Mouse (Mus musculus) C2C12 (cell line): ENCODE data around the gene Tpk1.

ENCODE experiments used
- CTCF ChIP-seq: IDR thresholded peaks from one replicate; pipeline ENCODE4 v1.5.1; 2011; ENCODE audit not compliant: control insufficient read depth, insufficient read depth, insufficient read length
- FOSL1 ChIP-seq: IDR thresholded peaks from one replicate; pipeline ENCODE4 v1.8.0; 2011; ENCODE audit warnings: mild to moderate bottlenecking, low read length; ENCODE audit not compliant: poor library complexity, insufficient read depth, severe bottlenecking
- MAX ChIP-seq: IDR thresholded peaks from one replicate; pipeline ENCODE4 v1.6.1; 2011; ENCODE audit warnings: mild to moderate bottlenecking, control low read depth
- MYOD1 ChIP-seq: IDR thresholded peaks from one replicate; pipeline ENCODE4 v1.6.1; 2011; ENCODE audit warnings: low read depth; ENCODE audit not compliant: control insufficient read depth, insufficient read length
- USF1 ChIP-seq: IDR thresholded peaks from one replicate; pipeline ENCODE4 v1.6.1; 2011; ENCODE audit warnings: low read depth, mild to moderate bottlenecking, control low read depth, moderate library complexity

DNA sequence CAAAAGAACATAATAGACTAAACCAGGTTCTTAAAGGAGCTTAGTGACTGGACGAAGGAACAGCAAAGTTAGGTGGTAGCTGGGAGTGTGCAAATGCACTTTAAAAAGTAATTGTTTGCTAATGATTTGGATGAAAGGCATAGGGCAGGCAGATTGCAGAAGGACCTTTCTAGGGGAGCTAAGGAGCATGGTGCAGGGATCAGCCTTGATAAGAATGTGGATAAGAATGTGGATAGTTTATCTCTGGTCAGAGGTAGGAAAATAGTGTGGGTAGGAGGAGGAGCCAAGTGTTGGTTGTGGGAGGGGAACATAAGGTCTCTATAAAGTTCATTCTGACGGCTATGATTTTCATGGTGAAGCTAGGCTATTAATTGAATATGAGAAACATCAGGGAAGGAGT, 327.3 kb downstream of the Tpk1 start:
- TF ChIP-seq CTCF (no peak), MYOD1 (no peak), MAX (no peak), USF1 (no peak), FOSL1 (no peak)
